In the genomic region with DNA sequence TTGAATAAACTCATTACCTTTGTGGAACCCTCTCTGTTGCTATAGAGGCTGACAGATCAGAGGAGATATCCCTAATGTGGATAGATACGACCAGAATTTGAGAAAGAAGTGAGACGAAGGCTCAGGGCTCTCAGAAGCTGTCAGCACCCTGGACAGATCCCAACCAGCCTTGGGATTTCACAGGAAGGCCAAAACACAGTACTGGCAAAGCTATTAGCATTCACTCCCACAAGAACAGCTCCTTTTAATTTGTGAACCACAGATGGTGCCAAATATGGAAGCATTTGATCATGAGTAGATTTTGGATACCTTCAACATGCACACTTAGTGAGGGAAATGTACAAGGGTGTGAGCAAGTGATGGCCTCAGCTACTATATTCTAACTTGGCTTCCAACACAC, we compare ENCODE assay signal across 11 mouse cellular contexts.
A peak's percentile ranks its signal among the peaks of the same experiment; 100 is the strongest.
DNase-seq lines count a peak whose midpoint lies in the region; ATAC-seq lines count a peak whose summit lies in the region.
"Had no signal": no experiment of that assay in that cellular context is flagged by ENCODE, and none has a peak within 500 bp of the region (broad histone marks: within the 10 kb centered on the region; RNA-seq: fewer than 3 reads in every experiment).

No protein-coding gene starts in this region.

- peak; percentile 10 for DNase-seq in gastrocnemius, postnatal 10 days
- no peak for DNase-seq in gastrocnemius, postnatal 25 days
- peak; percentile 35 for DNase-seq in midbrain, embryonic 14.5 days
- DNase-seq in midbrain, embryonic 10.5 days (ENCODE audit: low spot score) = no peak
- peak; percentile 75 for DNase-seq in embryo, embryonic 10.5 days (ENCODE audit: low spot score)
- DNase-seq in ovary, postnatal 36 days (ENCODE audit: low spot score) = peak; percentile 10
- no peak for DNase-seq in left cerebral cortex, postnatal 10 days (ENCODE audit: extremely low spot score in 1 of 2, low spot score in 2 of 2)
- no peak for DNase-seq in natural killer cell, adult 2 months (ENCODE audit: low spot score in 2 of 2)
- DNase-seq: B cell, adult 2 months had no signal

- no peak overlapping the region for H3K4me3 ChIP-seq in midbrain, embryonic 14.5 days (replicated peaks; ENCODE audit: low read depth, low read length)
- no peak overlapping the region for H3K4me3 ChIP-seq in midbrain, embryonic 10.5 days
- H3K4me3 ChIP-seq: left cerebral cortex, adult 2 months; neural tube, embryonic 13.5 days had no signal

- 31% methylated on average over 2 of the region's 2 CpGs for WGBS in midbrain, embryonic 14.5 days
- 41% methylated on average over 2 of the region's 2 CpGs for WGBS in midbrain, embryonic 10.5 days

- H3K36me3 ChIP-seq in midbrain, embryonic 14.5 days (ENCODE audit: control insufficient read depth, insufficient read depth, low read length) = no peaks in the 10 kb centered on the region
- H3K36me3 ChIP-seq in midbrain, embryonic 10.5 days = no peaks in the 10 kb centered on the region
- H3K36me3 ChIP-seq: neural tube, embryonic 13.5 days had no signal

- ATAC-seq in midbrain, embryonic 14.5 days (ENCODE audit: low FRiP score, low TSS enrichment) = no peak

- H3K27ac ChIP-seq in midbrain, embryonic 14.5 days (replicated peaks; ENCODE audit: low read depth, low read length) = no peak overlapping the region
- H3K27ac ChIP-seq in midbrain, embryonic 10.5 days (replicated peaks) = no peak overlapping the region
- H3K27ac ChIP-seq: left cerebral cortex, adult 2 months; neural tube, embryonic 13.5 days had no signal

- no peak overlapping the region for H3K4me2 ChIP-seq in midbrain, embryonic 14.5 days (ENCODE audit: low read length)
- H3K4me2 ChIP-seq: neural tube, embryonic 13.5 days had no signal

- H3K9me3 ChIP-seq in midbrain, embryonic 14.5 days (ENCODE audit: control insufficient read depth, low read length) = no peaks in the 10 kb centered on the region
- no peaks in the 10 kb centered on the region for H3K9me3 ChIP-seq in midbrain, embryonic 10.5 days (replicated peaks)
- H3K9me3 ChIP-seq: neural tube, embryonic 13.5 days had no signal

- H3K27me3 ChIP-seq in midbrain, embryonic 14.5 days (ENCODE audit: control insufficient read depth, insufficient read depth, low read length) = no peaks in the 10 kb centered on the region
- H3K27me3 ChIP-seq in midbrain, embryonic 10.5 days (ENCODE audit: low read depth, poor library complexity, severe bottlenecking) = no peaks in the 10 kb centered on the region

- H3K4me1 ChIP-seq in midbrain, embryonic 14.5 days (ENCODE audit: control insufficient read depth, insufficient read depth, low read length) = no peaks in the 10 kb centered on the region
- H3K4me1 ChIP-seq in midbrain, embryonic 10.5 days = peaks cover 7% of the 10 kb centered on the region; the same call in 1 of the 2 replicates
- H3K4me1 ChIP-seq: neural tube, embryonic 13.5 days had no signal

- intact Hi-C loops in left cerebral cortex, postnatal 10 days (cut with DNase I) = no loop called here

- no peak overlapping the region for H3K9ac ChIP-seq in midbrain, embryonic 14.5 days (replicated peaks; ENCODE audit: low read length)
- H3K9ac ChIP-seq: neural tube, embryonic 13.5 days had no signal

Comparison
In these comparisons a context has a peak if more than half of its experiments do, and no peak if none do; other contexts are left out.
1. DNase-seq: peak in gastrocnemius, postnatal 10 days (single experiment), midbrain, embryonic 14.5 days (single experiment), embryo, embryonic 10.5 days (single experiment) and ovary, postnatal 36 days (single experiment); none in gastrocnemius, postnatal 25 days (single experiment), midbrain, embryonic 10.5 days (single experiment), left cerebral cortex, postnatal 10 days (0 of 2) and natural killer cell, adult 2 months (0 of 2).